Mouse (Mus musculus) C2C12 (cell line): ENCODE results near the gene Msantd2.

ENCODE experiments used
- CEBPB ChIP-seq: IDR thresholded peaks from one replicate; pipeline ENCODE4 v1.6.1; 2011; ENCODE audit warnings: low read depth, mild to moderate bottlenecking, control low read depth, moderate library complexity
- CTCF ChIP-seq: IDR thresholded peaks from one replicate; pipeline ENCODE4 v1.5.1; 2011; ENCODE audit not compliant: control insufficient read depth, insufficient read depth, insufficient read length
- FOSL1 ChIP-seq: IDR thresholded peaks from one replicate; pipeline ENCODE4 v1.8.0; 2011; ENCODE audit warnings: mild to moderate bottlenecking, low read length; ENCODE audit not compliant: poor library complexity, insufficient read depth, severe bottlenecking
- MAX ChIP-seq: IDR thresholded peaks from one replicate; pipeline ENCODE4 v1.6.1; 2011; ENCODE audit warnings: mild to moderate bottlenecking, control low read depth
- MYOD1 ChIP-seq: IDR thresholded peaks from one replicate; pipeline ENCODE4 v1.6.1; 2011; ENCODE audit warnings: low read depth; ENCODE audit not compliant: control insufficient read depth, insufficient read length
- MYOG ChIP-seq: IDR thresholded peaks from one replicate; pipeline ENCODE4 v1.6.1; 2011; ENCODE audit not compliant: control insufficient read depth, insufficient read length; ENCODE audit errors: extremely low read depth
- USF1 ChIP-seq: IDR thresholded peaks from one replicate; pipeline ENCODE4 v1.6.1; 2011; ENCODE audit warnings: low read depth, mild to moderate bottlenecking, control low read depth, moderate library complexity

- TF ChIP-seq MYOG (no peak), CTCF (no peak), MAX (no peak), USF1 (no peak), MYOD1 (no peak), FOSL1 (no peak), CEBPB (no peak)
Observed at GRCm38 (mm10) chr9:37572204-37572876, 83.2 kb downstream of the Msantd2 start.
